ENCODE assay signal across 20 mouse cellular contexts in the genomic region with DNA sequence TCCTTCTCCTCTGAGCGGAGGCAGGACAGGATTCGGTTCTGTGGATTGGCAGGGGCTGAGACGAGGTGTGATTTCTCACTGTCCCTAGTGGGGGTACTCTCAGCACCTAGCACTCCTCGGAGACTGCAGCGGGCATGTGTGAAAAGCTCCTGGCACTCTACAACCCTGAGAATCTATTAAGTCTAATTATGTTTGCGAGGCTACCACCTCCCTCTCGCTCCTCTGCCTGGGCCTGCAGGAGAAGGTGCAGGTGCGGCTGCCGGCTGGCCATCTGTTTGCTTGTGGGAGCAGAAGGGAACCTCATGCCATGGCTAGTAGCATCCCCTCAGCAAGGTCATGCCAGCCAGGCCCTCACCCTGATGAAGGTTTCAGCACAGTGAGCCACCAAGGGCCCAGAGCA.
DNase-seq lines count a peak whose midpoint lies in the region; ATAC-seq lines count a peak whose summit lies in the region.
"Had no signal": no experiment of that assay in that cellular context is flagged by ENCODE, and none has a peak within 500 bp of the region (broad histone marks: within the 10 kb centered on the region; RNA-seq: fewer than 3 reads in every experiment).

No protein-coding gene starts in this region.

- no peak for DNase-seq in hindbrain, embryonic 10.5 days (ENCODE audit: low spot score)
- peak; percentile 19 for DNase-seq in MN1 (ENCODE audit: low spot score)
- DNase-seq in cerebellum, adult 18-20 months, result peak; percentile 41 to 42
- DNase-seq in cerebellum, postnatal 36 days, result peak; percentile 50 to 65
- DNase-seq in embryonic facial prominence, embryonic 10.5 days (ENCODE audit: low spot score), result no peak
- DNase-seq in ovary, adult 18-20 months (ENCODE audit: low spot score), result no peak
- no peak for DNase-seq in kidney, postnatal 10 days
- DNase-seq: adrenal gland, adult 8-10 months; gastrocnemius, adult 2 months; heart, adult 18-20 months; heart, postnatal 4 days; layer of hippocampus, postnatal 36 days; lung, adult 2 months; lung, postnatal 4 days; thymus, postnatal 4 days had no signal

- no peak overlapping the region for H3K4me2 ChIP-seq in hindbrain, embryonic 16.5 days (ENCODE audit: low read length)
- H3K4me2 ChIP-seq: kidney, embryonic 15.5 days; midbrain, embryonic 12.5 days had no signal

- peaks cover 49% of the 10 kb centered on the region for H3K27me3 ChIP-seq in hindbrain, embryonic 10.5 days (ENCODE audit: insufficient read depth, poor library complexity, severe bottlenecking)
- peaks cover 8% of the 10 kb centered on the region for H3K27me3 ChIP-seq in hindbrain, embryonic 16.5 days (replicated peaks; ENCODE audit: control insufficient read depth, insufficient read depth, low read length)
- 0 out of 2 replicates have a peak, but pooled peaks cover 9% of the 10 kb centered on the region for H3K27me3 ChIP-seq in embryonic facial prominence, embryonic 10.5 days (replicated peaks; ENCODE audit: low read depth, poor library complexity, severe bottlenecking)

- H3K9ac ChIP-seq in hindbrain, embryonic 16.5 days (ENCODE audit: low read depth, low read length), result no peak overlapping the region
- H3K9ac ChIP-seq: kidney, embryonic 15.5 days; midbrain, embryonic 12.5 days had no signal

- no peak for ATAC-seq in hindbrain, embryonic 16.5 days
- ATAC-seq: intestine, embryonic 16.5 days had no signal

- H3K27ac ChIP-seq in hindbrain, embryonic 10.5 days, result peak overlapping the region; percentile 13
- H3K27ac ChIP-seq in hindbrain, embryonic 16.5 days (ENCODE audit: low read depth, low read length), result no peak overlapping the region
- H3K27ac ChIP-seq in embryonic facial prominence, embryonic 10.5 days (replicated peaks), result no peak overlapping the region
- H3K27ac ChIP-seq: gastrocnemius, adult 2 months; kidney, embryonic 15.5 days; midbrain, embryonic 12.5 days; stomach, postnatal 0 days had no signal

- H3K4me3 ChIP-seq in hindbrain, embryonic 10.5 days, result no peak overlapping the region
- no peak overlapping the region for H3K4me3 ChIP-seq in hindbrain, embryonic 16.5 days (ENCODE audit: low read length)
- no peak overlapping the region for H3K4me3 ChIP-seq in embryonic facial prominence, embryonic 10.5 days
- H3K4me3 ChIP-seq: gastrocnemius, adult 2 months; kidney, embryonic 15.5 days; midbrain, embryonic 12.5 days had no signal

- H3K9me3 ChIP-seq in hindbrain, embryonic 10.5 days, result no peaks in the 10 kb centered on the region
- H3K9me3 ChIP-seq in hindbrain, embryonic 16.5 days (ENCODE audit: control insufficient read depth, low read length), result no peaks in the 10 kb centered on the region
- no peaks in the 10 kb centered on the region for H3K9me3 ChIP-seq in embryonic facial prominence, embryonic 10.5 days
- H3K9me3 ChIP-seq: kidney, embryonic 15.5 days; midbrain, embryonic 12.5 days had no signal

- peaks cover 46% of the 10 kb centered on the region for H3K4me1 ChIP-seq in hindbrain, embryonic 10.5 days (replicated peaks)
- peaks cover 34% of the 10 kb centered on the region for H3K4me1 ChIP-seq in hindbrain, embryonic 16.5 days (ENCODE audit: control insufficient read depth, insufficient read depth, low read depth, low read length)
- H3K4me1 ChIP-seq in embryonic facial prominence, embryonic 10.5 days, result peaks cover 24% of the 10 kb centered on the region

- no peaks in the 10 kb centered on the region for H3K36me3 ChIP-seq in hindbrain, embryonic 10.5 days
- H3K36me3 ChIP-seq in hindbrain, embryonic 16.5 days (ENCODE audit: control insufficient read depth, insufficient read depth, low read length), result no peaks in the 10 kb centered on the region
- no peaks in the 10 kb centered on the region for H3K36me3 ChIP-seq in embryonic facial prominence, embryonic 10.5 days (replicated peaks)
- H3K36me3 ChIP-seq: kidney, embryonic 15.5 days; midbrain, embryonic 12.5 days had no signal

- 66% methylated on average over 9 of the region's 9 CpGs for WGBS in hindbrain, embryonic 10.5 days
- 39% methylated on average over 9 of the region's 9 CpGs for WGBS in hindbrain, embryonic 16.5 days
- WGBS in embryonic facial prominence, embryonic 10.5 days, result 65% methylated on average over 9 of the region's 9 CpGs

Comparison
In these comparisons a context has a peak if more than half of its experiments do, and no peak if none do; other contexts are left out.
1. DNase-seq: peak in MN1 (single experiment), cerebellum, adult 18-20 months (2 of 2) and cerebellum, postnatal 36 days (2 of 2); none in hindbrain, embryonic 10.5 days (single experiment), embryonic facial prominence, embryonic 10.5 days (single experiment), ovary, adult 18-20 months (single experiment) and kidney, postnatal 10 days (single experiment).